Mouse (Mus musculus): ENCODE data around the gene Rhobtb1. TPM values are rescaled to one million over a fixed set of nuclear protein-coding genes. Genes with fewer than 3 reads are reported as not detected.

Rhobtb1 gene
- polyA plus RNA-seq, 1 experiment from 2014 or later: 15.2 TPM

DNA sequence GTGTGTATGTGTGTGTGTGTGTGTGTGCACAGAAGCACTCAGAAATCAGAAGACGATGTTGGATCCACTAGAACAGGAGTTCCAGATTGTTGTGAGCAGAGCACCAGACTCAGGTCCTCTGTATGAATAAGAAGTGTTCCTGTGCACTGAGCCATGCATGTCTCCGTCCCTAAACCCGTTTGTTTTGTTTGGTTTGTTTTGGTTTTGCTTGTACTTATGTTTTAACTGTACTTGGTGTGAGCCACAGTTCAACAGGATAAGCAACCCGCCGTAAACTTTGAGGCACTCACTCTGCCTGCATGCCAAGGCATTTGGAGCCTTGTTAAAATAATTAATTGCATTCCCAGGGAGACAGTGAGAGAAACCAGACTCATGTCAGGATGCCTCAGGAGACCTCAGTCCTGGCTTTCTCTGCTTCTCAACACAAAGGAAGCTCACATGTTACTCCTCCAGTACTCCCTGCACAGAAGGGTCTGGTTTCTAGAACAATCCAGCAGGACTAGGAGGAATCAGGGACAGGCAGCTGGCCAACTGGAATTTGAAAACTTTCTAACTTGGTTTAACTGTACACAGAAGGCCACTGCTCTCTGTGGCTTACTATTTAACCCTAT, 101.9 kb downstream of the Rhobtb1 start:
- no peak overlapping the region for H3K9ac ChIP-seq (ENCODE audit: low read length)
- no peaks in the 10 kb centered on the region for H3K9me3 ChIP-seq (ENCODE audit: control insufficient read depth, low read length)
- no peak overlapping the region for H3K4me3 ChIP-seq (ENCODE audit: low read length)
- peak; percentile 63 for ATAC-seq (ENCODE audit: low read depth)
- WGBS: 39% methylated on average over 5 of the region's 5 CpGs
- no peak overlapping the region for H3K4me2 ChIP-seq (ENCODE audit: low read depth, low read length)
- H3K4me1 ChIP-seq (replicated peaks; ENCODE audit: control insufficient read depth, insufficient read depth, low read length): peaks cover 18% of the 10 kb centered on the region
- H3K27ac ChIP-seq (ENCODE audit: low read length): peak overlapping the region; percentile 67
- no peaks in the 10 kb centered on the region for H3K27me3 ChIP-seq (ENCODE audit: control insufficient read depth, insufficient read depth, low read depth, low read length)
- no peaks in the 10 kb centered on the region; the same call in 1 of the 2 replicates for H3K36me3 ChIP-seq (ENCODE audit: control insufficient read depth, insufficient read depth, low read length)

- H3K27me3 ChIP-seq (ENCODE audit: control insufficient read depth, insufficient read depth, low read depth, low read length): no peaks in the 10 kb centered on the region
- H3K4me1 ChIP-seq (replicated peaks; ENCODE audit: control insufficient read depth, insufficient read depth, low read length): peaks cover 18% of the 10 kb centered on the region
- H3K9ac ChIP-seq (ENCODE audit: low read length): no peak overlapping the region
- no peak overlapping the region for H3K4me2 ChIP-seq (ENCODE audit: low read depth, low read length)
- no peaks in the 10 kb centered on the region; the same call in 1 of the 2 replicates for H3K36me3 ChIP-seq (ENCODE audit: control insufficient read depth, insufficient read depth, low read length)
- H3K4me3 ChIP-seq (ENCODE audit: low read length): no peak overlapping the region
- no peaks in the 10 kb centered on the region for H3K9me3 ChIP-seq (ENCODE audit: control insufficient read depth, low read length)
- H3K27ac ChIP-seq (ENCODE audit: low read length): peak overlapping the region; percentile 67
- 56% methylated on average over 5 of the region's 5 CpGs for WGBS
- no peak for ATAC-seq (ENCODE audit: low read depth)
Observed at GRCm38 (mm10) chr10:69253686-69254080, 102.4 kb downstream of the Rhobtb1 start.

DNA sequence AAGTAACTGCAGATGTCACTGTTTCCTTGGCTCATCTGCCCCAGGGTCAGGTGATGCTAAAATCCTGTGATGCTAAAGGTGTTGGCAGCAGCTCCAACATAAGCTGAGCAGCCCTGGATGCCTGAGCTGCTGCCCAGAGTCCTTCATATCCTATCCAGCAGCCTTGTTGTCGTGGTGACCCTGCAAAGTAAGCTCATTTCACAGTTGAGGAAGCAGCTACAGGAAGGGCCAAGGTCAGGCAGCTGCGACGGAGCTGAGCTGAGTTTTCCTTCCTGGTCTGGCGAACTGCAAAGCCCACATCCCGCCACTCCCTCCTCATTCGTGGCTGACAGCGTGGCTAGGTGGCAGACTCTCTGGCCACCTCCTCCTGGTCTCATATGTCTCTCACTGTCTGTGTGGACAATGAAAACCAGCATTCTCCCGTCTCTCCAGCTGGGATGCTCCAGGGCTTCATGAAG, 103.2 kb downstream of the Rhobtb1 start:
- H3K9me3 ChIP-seq (ENCODE audit: control insufficient read depth, low read length): no peaks in the 10 kb centered on the region
- peak; percentile 71 for ATAC-seq (ENCODE audit: low read depth)
- H3K9ac ChIP-seq (ENCODE audit: low read length): no peak overlapping the region
- no peaks in the 10 kb centered on the region for H3K27me3 ChIP-seq (ENCODE audit: control insufficient read depth, insufficient read depth, low read depth, low read length)
- no peak overlapping the region for H3K4me2 ChIP-seq (ENCODE audit: low read depth, low read length)
- 20% methylated on average over 8 of the region's 8 CpGs for WGBS
- H3K4me3 ChIP-seq (ENCODE audit: low read length): no peak overlapping the region
- peaks cover 18% of the 10 kb centered on the region for H3K4me1 ChIP-seq (replicated peaks; ENCODE audit: control insufficient read depth, insufficient read depth, low read length)
- no peaks in the 10 kb centered on the region; the same call in 1 of the 2 replicates for H3K36me3 ChIP-seq (ENCODE audit: control insufficient read depth, insufficient read depth, low read length)
- peak overlapping the region; percentile 67 for H3K27ac ChIP-seq (ENCODE audit: low read length)

GRCm38 (mm10) chr10:69255594-69255993, 104.4 kb downstream of the Rhobtb1 start:
- Histone ChIP-seq H3K27me3 (ENCODE audit: control insufficient read depth, insufficient read depth, low read depth, low read length) (no peaks in the 10 kb centered on the region), H3K4me2 (ENCODE audit: low read depth, low read length) (no peak overlapping the region), H3K27ac (ENCODE audit: low read length) (no peak overlapping the region), H3K9ac (ENCODE audit: low read length) (no peak overlapping the region), H3K4me1 (replicated peaks; ENCODE audit: control insufficient read depth, insufficient read depth, low read length) (peaks cover 18% of the 10 kb centered on the region), H3K4me3 (ENCODE audit: low read length) (no peak overlapping the region), H3K9me3 (ENCODE audit: control insufficient read depth, low read length) (no peaks in the 10 kb centered on the region), H3K36me3 (ENCODE audit: control insufficient read depth, insufficient read depth, low read length) (no peaks in the 10 kb centered on the region)
- no peak for ATAC-seq (ENCODE audit: low read depth)
- WGBS: 54% methylated on average over 5 of the region's 5 CpGs

GRCm38 (mm10) chr10:69257592-69258133, 106.4 kb downstream of the Rhobtb1 start:
- Histone ChIP-seq H3K27me3 (ENCODE audit: control insufficient read depth, insufficient read depth, low read depth, low read length) (no peaks in the 10 kb centered on the region), H3K9ac (ENCODE audit: low read length) (no peak overlapping the region), H3K27ac (ENCODE audit: low read length) (no peak overlapping the region), H3K4me3 (ENCODE audit: low read length) (no peak overlapping the region), H3K36me3 (ENCODE audit: control insufficient read depth, insufficient read depth, low read length) (no peaks in the 10 kb centered on the region), H3K4me2 (ENCODE audit: low read depth, low read length) (no peak overlapping the region), H3K9me3 (ENCODE audit: control insufficient read depth, low read length) (no peaks in the 10 kb centered on the region), H3K4me1 (replicated peaks; ENCODE audit: control insufficient read depth, insufficient read depth, low read length) (peaks cover 14% of the 10 kb centered on the region)
- WGBS: 75% methylated on average over 6 of the region's 6 CpGs
- no peak for ATAC-seq (ENCODE audit: low read depth)

DNA sequence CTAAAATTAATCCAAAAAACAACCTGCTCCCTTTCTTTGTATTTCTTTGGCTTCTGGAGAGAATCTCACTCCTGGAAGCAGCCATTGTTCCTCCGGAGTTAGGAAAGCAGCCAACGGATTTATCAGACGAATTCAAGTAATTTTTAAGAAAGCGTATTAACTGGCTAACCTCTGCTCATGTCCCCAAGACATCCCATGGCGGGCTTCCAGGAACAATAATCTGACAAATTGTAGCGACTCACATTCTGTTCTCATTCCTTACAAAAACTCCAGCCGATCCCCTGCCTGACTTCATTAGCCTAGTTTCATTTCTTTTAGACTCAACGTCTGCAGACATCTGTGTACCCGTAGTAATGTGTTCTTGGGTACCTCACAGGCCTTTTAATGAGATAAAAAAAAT, 107.4 kb downstream of the Rhobtb1 start:
- Histone ChIP-seq H3K36me3 (ENCODE audit: control insufficient read depth, insufficient read depth, low read length) (no peaks in the 10 kb centered on the region), H3K27me3 (ENCODE audit: control insufficient read depth, insufficient read depth, low read depth, low read length) (no peaks in the 10 kb centered on the region), H3K4me3 (ENCODE audit: low read length) (no peak overlapping the region), H3K9me3 (ENCODE audit: control insufficient read depth, low read length) (no peaks in the 10 kb centered on the region), H3K9ac (ENCODE audit: low read length) (no peak overlapping the region), H3K4me1 (replicated peaks; ENCODE audit: control insufficient read depth, insufficient read depth, low read length) (peaks cover 15% of the 10 kb centered on the region), H3K4me2 (ENCODE audit: low read depth, low read length) (no peak overlapping the region), H3K27ac (ENCODE audit: low read length) (no peak overlapping the region)
- 54% methylated on average over 9 of the region's 9 CpGs for WGBS
- no peak for ATAC-seq (ENCODE audit: low read depth)

GRCm38 (mm10) chr10:69259161-69259560, 107.9 kb downstream of the Rhobtb1 start:
- no peak overlapping the region for H3K9ac ChIP-seq (ENCODE audit: low read length)
- H3K9me3 ChIP-seq (ENCODE audit: control insufficient read depth, low read length): no peaks in the 10 kb centered on the region
- no peaks in the 10 kb centered on the region for H3K36me3 ChIP-seq (ENCODE audit: control insufficient read depth, insufficient read depth, low read length)
- H3K4me3 ChIP-seq (ENCODE audit: low read length): no peak overlapping the region
- H3K4me1 ChIP-seq (replicated peaks; ENCODE audit: control insufficient read depth, insufficient read depth, low read length): peaks cover 9% of the 10 kb centered on the region
- H3K27ac ChIP-seq (ENCODE audit: low read length): no peak overlapping the region
- 28% methylated on average over 2 of the region's 2 CpGs for WGBS
- ATAC-seq (ENCODE audit: low read depth): no peak
- H3K27me3 ChIP-seq (ENCODE audit: control insufficient read depth, insufficient read depth, low read depth, low read length): no peaks in the 10 kb centered on the region
- H3K4me2 ChIP-seq (ENCODE audit: low read depth, low read length): no peak overlapping the region

DNA sequence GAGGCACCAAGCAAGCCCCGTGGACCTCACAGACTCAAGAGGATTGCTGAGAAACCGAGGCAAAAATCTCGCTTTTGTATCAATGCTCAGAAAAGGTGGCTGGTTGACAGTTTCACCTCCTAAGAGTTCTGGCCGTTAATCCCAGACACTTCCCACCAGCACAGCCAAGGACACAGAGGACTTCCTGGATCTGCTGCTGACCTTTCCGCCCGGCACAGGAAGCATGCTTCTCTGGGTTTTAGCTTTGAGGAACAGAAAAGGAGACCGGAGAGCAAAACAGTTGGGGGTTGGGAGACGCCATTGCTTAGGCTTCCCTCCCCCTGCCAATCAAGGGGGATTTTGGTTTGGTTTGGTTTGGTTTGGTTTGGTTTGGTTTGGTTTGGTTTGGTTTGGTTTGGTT, 108.7 kb downstream of the Rhobtb1 start:
- no peaks in the 10 kb centered on the region for H3K36me3 ChIP-seq (ENCODE audit: control insufficient read depth, insufficient read depth, low read length)

DNA sequence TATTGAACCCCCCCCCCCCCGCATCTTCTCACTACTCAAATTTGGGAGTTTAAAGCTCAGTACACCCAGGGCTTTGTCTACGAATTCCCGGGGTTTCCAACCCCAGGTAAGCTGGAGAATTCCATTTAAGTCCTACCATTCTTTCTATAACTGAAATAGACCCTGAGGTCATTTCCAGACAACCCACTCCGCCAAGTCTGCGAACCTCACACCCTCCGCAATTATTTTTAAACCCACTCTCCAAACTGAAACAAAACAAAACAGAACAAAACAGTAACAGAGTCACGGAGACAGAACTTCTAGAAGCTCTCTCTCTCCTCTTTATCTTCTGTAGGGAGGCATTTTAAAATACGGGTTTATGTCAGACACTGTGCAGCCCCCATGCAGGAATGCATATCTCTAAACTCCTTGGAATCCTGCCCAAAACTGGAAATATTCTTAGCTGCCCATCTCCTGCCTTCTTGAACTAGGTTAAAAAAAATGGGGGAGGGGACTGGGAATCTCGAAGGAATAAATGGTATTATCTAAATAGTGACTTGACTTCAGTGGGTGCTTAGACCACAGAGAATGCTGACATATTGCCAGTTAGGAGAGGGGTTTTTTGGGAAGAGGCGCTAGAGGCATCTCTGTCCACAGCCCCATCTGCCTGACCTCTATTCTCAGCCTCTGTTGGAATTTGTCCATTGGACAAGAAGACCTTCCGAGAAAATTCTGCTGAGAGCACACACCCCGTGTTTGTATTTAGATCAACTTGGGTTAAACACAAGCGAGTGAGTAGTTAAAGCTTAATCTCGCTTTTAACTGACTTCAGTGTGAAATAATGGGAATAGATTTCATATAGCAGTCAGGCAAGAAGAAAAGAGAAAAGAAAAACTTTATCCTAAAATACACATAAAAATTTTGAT, 111.9 kb downstream of the Rhobtb1 start:
- Histone ChIP-seq H3K4me1 (replicated peaks; ENCODE audit: control insufficient read depth, insufficient read depth, low read length) (peaks cover 12% of the 10 kb centered on the region; the same call in 1 of the 2 replicates), H3K9me3 (ENCODE audit: control insufficient read depth, low read length) (no peaks in the 10 kb centered on the region), H3K36me3 (ENCODE audit: control insufficient read depth, insufficient read depth, low read length) (peaks cover 4% of the 10 kb centered on the region; the same call in 1 of the 2 replicates), H3K27ac (ENCODE audit: low read length) (0 out of 2 replicates have a peak overlapping the region, but pooled peaks have one; percentile 4), H3K4me3 (ENCODE audit: low read length) (no peak overlapping the region), H3K4me2 (ENCODE audit: low read depth, low read length) (peak overlapping the region; percentile 16), H3K27me3 (ENCODE audit: control insufficient read depth, insufficient read depth, low read depth, low read length) (no peaks in the 10 kb centered on the region), H3K9ac (ENCODE audit: low read length) (no peak overlapping the region)
- 41% methylated on average over 14 of the region's 14 CpGs for WGBS
- peak; percentile 53; the same call in 1 of the 2 replicates for ATAC-seq (ENCODE audit: low read depth)

More for the DNA sequence above, 108.7 kb downstream of the Rhobtb1 start:
- Histone ChIP-seq H3K4me3 (ENCODE audit: low read length) (no peak overlapping the region), H3K9ac (ENCODE audit: low read length) (no peak overlapping the region), H3K4me2 (ENCODE audit: low read depth, low read length) (no peak overlapping the region), H3K4me1 (replicated peaks; ENCODE audit: control insufficient read depth, insufficient read depth, low read length) (peaks cover 5% of the 10 kb centered on the region; the same call in 1 of the 2 replicates), H3K27ac (ENCODE audit: low read length) (no peak overlapping the region), H3K9me3 (ENCODE audit: control insufficient read depth, low read length) (no peaks in the 10 kb centered on the region), H3K27me3 (ENCODE audit: control insufficient read depth, insufficient read depth, low read depth, low read length) (no peaks in the 10 kb centered on the region)
- 84% methylated on average over 8 of the region's 8 CpGs for WGBS
- no peak for ATAC-seq (ENCODE audit: low read depth)
